Mouse (Mus musculus): ENCODE measurements around the gene Phf20.

- no peak for TF ChIP-seq GATA1 (IDR thresholded peaks at IDR 0.05; ENCODE audit: borderline replicate concordance, low read length)
- no peak for TF ChIP-seq FLI1 (IDR thresholded peaks at IDR 0.05; ENCODE audit: low read length)
Observed at GRCm38 (mm10) chr2:156348812-156349211, 152.5 kb downstream of the Phf20 start.
